Comparison of ENCODE assay signal across 27 mouse cellular contexts in the genomic region with DNA sequence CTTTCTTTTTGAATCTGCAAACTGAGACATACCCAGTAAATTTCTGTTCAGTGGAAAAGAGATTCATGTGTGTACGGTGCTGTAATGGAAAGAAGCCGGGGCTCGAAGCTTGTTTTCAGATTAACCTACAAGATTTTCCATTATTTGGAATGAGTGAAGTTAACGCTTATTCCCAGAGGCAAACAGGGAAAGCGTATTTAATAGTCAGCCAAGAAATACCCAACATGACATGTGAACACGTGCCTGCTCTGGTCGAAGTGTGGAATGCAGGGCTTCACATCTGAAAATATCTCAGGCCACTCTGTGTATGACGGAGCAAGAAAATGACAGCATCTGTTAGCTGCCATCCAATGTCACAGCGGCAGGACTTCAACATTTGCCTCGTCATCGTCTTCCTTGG.
A peak's percentile ranks its signal among the peaks of the same experiment; 100 is the strongest.
DNase-seq lines count a peak whose midpoint lies in the region; ATAC-seq and TF ChIP-seq lines count a peak whose summit lies in the region.
"Had no signal": no experiment of that assay in that cellular context is flagged by ENCODE, and none has a peak within 500 bp of the region (broad histone marks: within the 10 kb centered on the region; RNA-seq: fewer than 3 reads in every experiment).

No protein-coding gene starts in this region.

- peaks cover 4% of the 10 kb centered on the region; the same call in 1 of the 2 replicates for H3K4me1 ChIP-seq in limb, embryonic 12.5 days (replicated peaks)
- peaks cover 5% of the 10 kb centered on the region; the same call in 1 of the 2 replicates for H3K4me1 ChIP-seq in limb, embryonic 10.5 days
- peaks cover 11% of the 10 kb centered on the region; the same call in 1 of the 2 replicates for H3K4me1 ChIP-seq in embryonic facial prominence, embryonic 15.5 days
- peaks cover 8% of the 10 kb centered on the region; the same call in 1 of the 2 replicates for H3K4me1 ChIP-seq in limb, embryonic 14.5 days (ENCODE audit: control insufficient read depth, insufficient read depth, low read length)
- H3K4me1 ChIP-seq: forebrain, embryonic 10.5 days; forebrain, embryonic 13.5 days; heart, embryonic 10.5 days; heart, embryonic 13.5 days had no signal

- no peaks in the 10 kb centered on the region for H3K36me3 ChIP-seq in limb, embryonic 12.5 days
- no peaks in the 10 kb centered on the region for H3K36me3 ChIP-seq in limb, embryonic 10.5 days
- no peaks in the 10 kb centered on the region for H3K36me3 ChIP-seq in embryonic facial prominence, embryonic 15.5 days
- H3K36me3 ChIP-seq in limb, embryonic 14.5 days (ENCODE audit: control insufficient read depth, insufficient read depth, low read length), result no peaks in the 10 kb centered on the region
- H3K36me3 ChIP-seq: forebrain, embryonic 10.5 days; heart, embryonic 10.5 days; heart, embryonic 13.5 days had no signal

- H3K9me3 ChIP-seq in limb, embryonic 12.5 days, result no peaks in the 10 kb centered on the region
- H3K9me3 ChIP-seq in limb, embryonic 10.5 days (replicated peaks), result no peaks in the 10 kb centered on the region
- H3K9me3 ChIP-seq in embryonic facial prominence, embryonic 15.5 days (replicated peaks), result no peaks in the 10 kb centered on the region
- H3K9me3 ChIP-seq in limb, embryonic 14.5 days (ENCODE audit: control insufficient read depth, low read length), result no peaks in the 10 kb centered on the region
- H3K9me3 ChIP-seq: forebrain, embryonic 10.5 days; forebrain, embryonic 13.5 days; heart, embryonic 10.5 days; heart, embryonic 13.5 days had no signal

- ATAC-seq in limb, embryonic 12.5 days (ENCODE audit: insufficient number of reproducible peaks, insufficient read depth, low FRiP score, low TSS enrichment, low read depth), result no peak
- no peak for ATAC-seq in embryonic facial prominence, embryonic 15.5 days (ENCODE audit: insufficient number of reproducible peaks, low FRiP score, low TSS enrichment, low read depth)
- ATAC-seq in limb, embryonic 14.5 days (ENCODE audit: low FRiP score, low read depth), result no peak; the same call in 1 of the 2 replicates
- ATAC-seq: CD4-positive, CD25-positive, alpha-beta regulatory T cell, adult 4 months; forebrain, embryonic 13.5 days; forebrain, embryonic 16.5 days; inflammation-experienced regulatory T-cells, adult 6 months had no signal

- 0 out of 2 replicates have a peak overlapping the region, but pooled peaks have one; percentile 29 for H3K27ac ChIP-seq in limb, embryonic 12.5 days
- H3K27ac ChIP-seq in limb, embryonic 10.5 days, result no peak overlapping the region
- H3K27ac ChIP-seq in embryonic facial prominence, embryonic 15.5 days (replicated peaks), result peak overlapping the region; percentile 51
- H3K27ac ChIP-seq in limb, embryonic 14.5 days (replicated peaks; ENCODE audit: low read depth, low read length), result no peak overlapping the region
- H3K27ac ChIP-seq: forebrain, embryonic 10.5 days; forebrain, embryonic 13.5 days; gastrocnemius, adult 2 months; heart, adult 2 months; heart, embryonic 10.5 days; heart, embryonic 13.5 days; hindbrain, embryonic 14.5 days; hindbrain, postnatal 0 days had no signal

- H3K4me3 ChIP-seq in limb, embryonic 12.5 days (replicated peaks), result no peak overlapping the region
- H3K4me3 ChIP-seq in limb, embryonic 10.5 days, result no peak overlapping the region
- H3K4me3 ChIP-seq in embryonic facial prominence, embryonic 15.5 days (replicated peaks), result no peak overlapping the region
- H3K4me3 ChIP-seq in limb, embryonic 14.5 days (replicated peaks; ENCODE audit: low read length), result no peak overlapping the region
- H3K4me3 ChIP-seq: forebrain, embryonic 10.5 days; forebrain, embryonic 13.5 days; gastrocnemius, adult 2 months; heart, adult 2 months; heart, embryonic 10.5 days; heart, embryonic 13.5 days had no signal

- TF ChIP-seq POLR2A in limb, embryonic 14.5 days (IDR thresholded peaks at IDR 0.05; ENCODE audit: borderline replicate concordance, extremely low read depth, insufficient read depth, insufficient read length), result no peak

- H3K4me2 ChIP-seq in limb, embryonic 12.5 days, result no peak overlapping the region
- H3K4me2 ChIP-seq in embryonic facial prominence, embryonic 15.5 days (replicated peaks), result no peak overlapping the region
- no peak overlapping the region for H3K4me2 ChIP-seq in limb, embryonic 14.5 days (replicated peaks; ENCODE audit: low read depth, low read length, severe bottlenecking)
- H3K4me2 ChIP-seq: forebrain, embryonic 13.5 days; heart, embryonic 13.5 days; hindbrain, embryonic 14.5 days had no signal

- 68% methylated on average over 11 of the region's 11 CpGs for WGBS in limb, embryonic 12.5 days
- WGBS in limb, embryonic 10.5 days, result 93% methylated on average over 11 of the region's 11 CpGs
- 25% methylated on average over 11 of the region's 11 CpGs for WGBS in embryonic facial prominence, embryonic 15.5 days
- WGBS in limb, embryonic 14.5 days, result 47% methylated on average over 11 of the region's 11 CpGs

- H3K9ac ChIP-seq in limb, embryonic 12.5 days (replicated peaks), result no peak overlapping the region
- no peak overlapping the region for H3K9ac ChIP-seq in embryonic facial prominence, embryonic 15.5 days
- H3K9ac ChIP-seq in limb, embryonic 14.5 days (ENCODE audit: low read depth, low read length, severe bottlenecking), result no peak overlapping the region
- H3K9ac ChIP-seq: forebrain, embryonic 13.5 days; heart, embryonic 13.5 days; hindbrain, embryonic 14.5 days had no signal

- H3K27me3 ChIP-seq in limb, embryonic 12.5 days, result no peaks in the 10 kb centered on the region
- H3K27me3 ChIP-seq in limb, embryonic 10.5 days (ENCODE audit: low read depth, poor library complexity, severe bottlenecking), result no peaks in the 10 kb centered on the region
- H3K27me3 ChIP-seq in embryonic facial prominence, embryonic 15.5 days, result no peaks in the 10 kb centered on the region
- no peaks in the 10 kb centered on the region for H3K27me3 ChIP-seq in limb, embryonic 14.5 days (ENCODE audit: control insufficient read depth, insufficient read depth, low read length)
- H3K27me3 ChIP-seq: forebrain, embryonic 13.5 days; heart, embryonic 13.5 days had no signal

- no peak for DNase-seq in limb, embryonic 10.5 days (ENCODE audit: low spot score)
- DNase-seq in limb, embryonic 14.5 days (ENCODE audit: low spot score), result peak; percentile 18
- DNase-seq in urinary bladder, adult 2 months (ENCODE audit: low spot score), result no peak
- DNase-seq in embryo, embryonic 10.5 days (ENCODE audit: low spot score), result no peak
- DNase-seq: adrenal gland, adult 2 months; adrenal gland, postnatal 14 days; cerebellum, adult 11 months; cerebellum, adult 2 months; cerebellum, adult 9-11 months; cerebellum, postnatal 25 days; embryo, embryonic 11 days; gastrocnemius, adult 2 months; gastrocnemius, postnatal 14 days; heart, adult 2 months; heart, postnatal 14 days; heart, postnatal 4 days had no signal

Comparison
In these comparisons a context has a peak if more than half of its experiments do, and no peak if none do; other contexts are left out.
1. H3K27ac ChIP-seq: peak in limb, embryonic 12.5 days (single experiment) and embryonic facial prominence, embryonic 15.5 days (single experiment); none in limb, embryonic 10.5 days (single experiment) and limb, embryonic 14.5 days (single experiment).